Mouse (Mus musculus) embryonic facial prominence, embryonic 12.5 days (tissue): ENCODE measurements around the gene Zfhx3. TPM values are rescaled to one million over a fixed set of nuclear protein-coding genes. Genes with fewer than 3 reads are reported as not detected.

Experiments
- ATAC-seq: fragments of 200-750 bp; cut with Nextera tagmentation; 2 replicates; pipeline ENCODE4 v1.8.0; 2017; ENCODE audit not compliant: insufficient number of reproducible peaks, insufficient read depth, low FRiP score, low TSS enrichment
- H3K27ac ChIP-seq: fragments of 300-500 bp; sonication (generic); 2 replicates; pipeline ENCODE4 v1.5.1; 2016; ENCODE audit warnings: mild to moderate bottlenecking
- H3K27me3 ChIP-seq: fragments of 300-500 bp; sonication (generic); 2 replicates; pipeline ENCODE4 v1.6.1; 2016; ENCODE audit warnings: mild to moderate bottlenecking, moderate library complexity
- H3K36me3 ChIP-seq: fragments of 300-500 bp; sonication (generic); 2 replicates; pipeline ENCODE4 v1.6.1; 2016; ENCODE audit warnings: mild to moderate bottlenecking
- H3K4me1 ChIP-seq: fragments of 300-500 bp; sonication (generic); 2 replicates; pipeline ENCODE4 v1.6.1; 2016
- H3K4me2 ChIP-seq: fragments of 300-500 bp; sonication (generic); replicated peaks from 2 replicates; pipeline ENCODE4 v1.6.1; 2016; ENCODE audit warnings: mild to moderate bottlenecking, moderate library complexity
- H3K4me3 ChIP-seq: fragments of 300-500 bp; sonication (generic); 2 replicates; pipeline ENCODE4 v1.5.1; 2016; ENCODE audit warnings: mild to moderate bottlenecking
- H3K9ac ChIP-seq: fragments of 300-500 bp; sonication (generic); 2 replicates; pipeline ENCODE4 v1.6.1; 2016; ENCODE audit warnings: mild to moderate bottlenecking, moderate library complexity
- H3K9me3 ChIP-seq: fragments of 300-500 bp; sonication (generic); 2 replicates; pipeline ENCODE4 v1.6.1; 2016; ENCODE audit warnings: mild to moderate bottlenecking, moderate library complexity
- WGBS: fragments of 180-500 bp; shearing (Covaris S2); methylation state at CpG from one replicate; pipeline ENCODE4 v1.1.7; 2016; 5-methylcytosine and 5-hydroxymethylcytosine counted together
- polyA plus RNA-seq: library from polyadenylated mRNA; unstranded; fragments of >200 nt; fragmentation: Nextera tagmentation; extraction: Ambion mirVana; gene quantifications from 2 replicates; pipeline ENCODE4 v1.2.1, GENCODE M21; 2016

Zfhx3 gene
- polyA plus RNA-seq, 1 experiment from 2014 or later, result 43.1 TPM

DNA sequence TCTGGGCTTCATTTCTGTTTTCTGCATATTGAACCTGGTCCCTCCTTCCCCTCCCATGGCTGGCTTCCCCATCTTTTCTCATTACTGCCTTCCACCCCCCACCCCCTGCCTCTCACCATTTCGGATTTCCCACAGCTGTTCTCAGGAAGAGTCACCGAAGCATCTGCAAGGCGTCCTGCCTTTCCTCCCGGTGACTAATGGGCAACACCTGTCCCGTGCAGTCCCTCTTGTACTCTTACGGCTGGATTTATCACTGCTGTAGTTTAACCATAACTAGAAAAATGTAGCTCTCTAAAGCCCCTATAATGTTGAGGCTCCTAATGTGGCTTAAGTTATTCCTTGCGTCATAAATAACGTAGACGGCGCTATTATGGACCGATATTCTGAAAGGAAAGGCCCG lies 119.5 kb downstream of the Zfhx3 start:
- no peaks in the 10 kb centered on the region for H3K27me3 ChIP-seq
- 50% methylated on average over 12 of the region's 12 CpGs for WGBS
- no peak overlapping the region for H3K27ac ChIP-seq
- no peaks in the 10 kb centered on the region for H3K36me3 ChIP-seq
- H3K4me3 ChIP-seq, result no peak overlapping the region
- no peaks in the 10 kb centered on the region for H3K9me3 ChIP-seq
- no peak overlapping the region for H3K4me2 ChIP-seq
- ATAC-seq, result no peak
- H3K9ac ChIP-seq, result no peak overlapping the region
- peaks cover 4% of the 10 kb centered on the region; the same call in 1 of the 2 replicates for H3K4me1 ChIP-seq

DNA sequence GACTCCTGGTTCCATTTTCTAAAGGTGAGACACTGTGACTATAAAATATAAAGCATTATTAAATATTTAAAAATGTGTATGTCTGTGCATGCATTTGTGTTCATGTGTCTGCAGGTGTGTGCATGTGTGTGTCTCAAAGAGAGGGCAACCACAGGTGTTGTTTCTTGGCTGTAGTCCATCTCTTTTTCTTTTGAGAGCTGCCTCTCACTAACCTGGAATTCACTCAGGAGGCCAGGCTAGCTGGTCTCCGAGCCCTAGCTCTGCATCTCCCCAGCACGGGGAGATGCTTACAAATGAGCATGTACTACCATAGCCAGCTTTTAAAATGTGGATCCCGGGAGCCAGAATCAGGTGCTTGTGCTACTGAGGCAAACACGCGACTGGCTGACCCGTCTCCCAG lies 124.7 kb downstream of the Zfhx3 start:
- ATAC-seq, result no peak
- 80% methylated on average over 6 of the region's 6 CpGs for WGBS
- no peak overlapping the region for H3K9ac ChIP-seq

GRCm38 (mm10) chr8:108068195-108068594 lies 125.8 kb downstream of the Zfhx3 start:
- ATAC-seq, result peak; percentile 69; the same call in 1 of the 2 replicates
- Histone ChIP-seq H3K4me1 (peaks cover 25% of the 10 kb centered on the region), H3K27ac (0 out of 2 replicates have a peak overlapping the region, but pooled peaks have one; percentile 18), H3K9ac (no peak overlapping the region), H3K27me3 (no peaks in the 10 kb centered on the region), H3K4me3 (no peak overlapping the region), H3K4me2 (peak overlapping the region; percentile 32), H3K9me3 (no peaks in the 10 kb centered on the region), H3K36me3 (no peaks in the 10 kb centered on the region)
- WGBS, result 14% methylated on average over 8 of the region's 8 CpGs

More for the DNA sequence above, 124.7 kb downstream of the Zfhx3 start:
- Histone ChIP-seq H3K27me3 (no peaks in the 10 kb centered on the region), H3K9me3 (no peaks in the 10 kb centered on the region), H3K4me1 (peaks cover 25% of the 10 kb centered on the region), H3K27ac (0 out of 2 replicates have a peak overlapping the region, but pooled peaks have one; percentile 41), H3K36me3 (no peaks in the 10 kb centered on the region), H3K4me2 (no peak overlapping the region), H3K4me3 (no peak overlapping the region)

DNA sequence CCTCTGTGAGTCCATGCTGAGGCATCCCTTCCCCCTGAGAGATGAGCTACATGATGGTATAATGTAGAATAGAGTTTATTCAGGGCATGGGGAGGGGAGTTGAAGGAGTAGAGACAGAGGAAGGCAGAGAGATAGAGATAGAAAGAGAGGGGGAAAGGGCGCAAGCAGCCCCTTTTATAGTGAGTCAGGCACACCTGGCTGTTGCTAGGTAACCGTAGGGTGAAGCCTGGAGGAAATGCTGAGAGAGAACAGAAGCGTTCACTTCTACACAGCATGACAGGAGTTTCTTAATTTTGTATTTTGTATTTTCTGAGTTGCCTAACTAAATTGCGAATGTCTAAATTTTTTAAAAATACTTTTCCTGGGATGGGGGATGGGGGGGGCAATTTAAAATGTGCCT lies 128.0 kb downstream of the Zfhx3 start:
- WGBS, result 75% methylated on average over 4 of the region's 4 CpGs
- ATAC-seq, result no peak

GRCm38 (mm10) chr8:108072126-108072746 lies 129.8 kb downstream of the Zfhx3 start:
- ATAC-seq, result no peak
- no peaks in the 10 kb centered on the region for H3K36me3 ChIP-seq
- WGBS, result 53% methylated on average over 2 of the region's 2 CpGs
- H3K4me2 ChIP-seq, result no peak overlapping the region
- no peak overlapping the region for H3K9ac ChIP-seq
- H3K27me3 ChIP-seq, result no peaks in the 10 kb centered on the region
- H3K4me3 ChIP-seq, result no peak overlapping the region
- H3K27ac ChIP-seq, result peak overlapping the region; percentile 11; the same call in 1 of the 2 replicates
- peaks cover 23% of the 10 kb centered on the region for H3K4me1 ChIP-seq
- H3K9me3 ChIP-seq, result no peaks in the 10 kb centered on the region

More for the DNA sequence above, 128.0 kb downstream of the Zfhx3 start:
- no peaks in the 10 kb centered on the region for H3K27me3 ChIP-seq
- H3K4me2 ChIP-seq, result no peak overlapping the region
- H3K9ac ChIP-seq, result no peak overlapping the region
- H3K27ac ChIP-seq, result no peak overlapping the region
- no peak overlapping the region for H3K4me3 ChIP-seq
- peaks cover 25% of the 10 kb centered on the region for H3K4me1 ChIP-seq
- H3K9me3 ChIP-seq, result no peaks in the 10 kb centered on the region
- H3K36me3 ChIP-seq, result no peaks in the 10 kb centered on the region

DNA sequence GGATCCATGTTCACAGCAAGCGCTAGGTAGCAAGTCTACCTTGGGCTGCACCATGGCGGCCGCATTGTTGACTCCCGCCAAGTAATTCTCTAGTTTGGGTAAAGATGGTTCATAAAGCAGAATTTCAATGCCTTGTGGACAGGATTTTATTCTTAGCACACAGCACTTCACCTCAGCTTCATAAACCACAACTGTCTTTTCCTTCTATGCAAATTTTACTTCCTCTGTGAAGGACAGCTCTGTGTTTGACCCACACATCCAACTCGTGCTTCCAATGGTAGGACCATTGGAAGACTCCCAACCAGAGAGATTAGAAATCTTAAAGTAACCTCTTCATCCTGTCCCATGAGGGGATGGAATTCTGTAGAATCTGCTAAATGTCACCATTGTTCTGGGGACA lies 130.4 kb downstream of the Zfhx3 start:
- Histone ChIP-seq H3K27me3 (no peaks in the 10 kb centered on the region), H3K4me3 (no peak overlapping the region), H3K36me3 (no peaks in the 10 kb centered on the region), H3K4me1 (peaks cover 17% of the 10 kb centered on the region), H3K27ac (no peak overlapping the region), H3K9ac (no peak overlapping the region), H3K9me3 (no peaks in the 10 kb centered on the region), H3K4me2 (no peak overlapping the region)
- WGBS, result 92% methylated on average over 5 of the region's 5 CpGs
- ATAC-seq, result no peak

DNA sequence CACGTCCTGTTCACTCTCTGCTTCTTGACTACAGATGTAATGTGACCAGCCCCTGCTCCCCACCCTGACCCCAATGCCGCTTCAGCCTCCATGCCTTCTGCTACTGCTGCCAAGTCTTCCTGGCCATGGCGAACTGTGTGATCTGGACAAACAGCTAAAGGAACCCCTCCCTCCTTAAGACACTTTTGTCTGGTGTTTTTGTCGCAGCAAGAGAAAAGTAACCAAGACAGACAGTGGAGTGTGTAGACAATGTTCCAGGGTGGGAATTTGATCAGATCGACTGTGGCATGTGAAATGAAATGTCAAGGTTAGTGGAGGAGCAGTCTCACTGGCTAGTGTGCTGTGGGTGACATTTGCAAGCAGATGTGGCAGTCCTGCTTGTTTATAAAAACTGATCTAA lies 132.7 kb downstream of the Zfhx3 start:
- Histone ChIP-seq H3K27me3 (no peaks in the 10 kb centered on the region), H3K9me3 (no peaks in the 10 kb centered on the region), H3K4me3 (no peak overlapping the region), H3K27ac (no peak overlapping the region), H3K4me2 (no peak overlapping the region), H3K36me3 (no peaks in the 10 kb centered on the region), H3K4me1 (peaks cover 10% of the 10 kb centered on the region; the same call in 1 of the 2 replicates), H3K9ac (no peak overlapping the region)
- 62% methylated on average over 5 of the region's 5 CpGs for WGBS
- no peak for ATAC-seq

DNA sequence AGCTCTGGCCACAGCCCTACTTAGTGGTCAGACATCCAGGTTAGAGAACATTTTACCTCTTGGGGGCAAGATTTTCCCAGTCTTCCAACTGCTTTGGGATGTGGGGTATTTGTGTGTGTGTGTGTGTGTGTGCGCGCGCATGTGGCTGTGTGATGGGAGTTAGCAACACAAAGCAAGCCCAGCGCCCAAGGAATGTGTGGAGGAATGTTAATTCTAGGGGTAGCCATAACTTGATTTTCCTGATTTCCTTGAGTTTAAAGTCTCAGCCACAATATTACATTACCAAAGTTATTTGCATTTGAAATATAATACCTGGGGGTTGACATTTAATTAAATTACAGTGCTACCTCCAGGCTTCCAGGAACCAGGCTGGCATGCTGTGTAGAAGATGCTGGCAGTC lies 136.3 kb downstream of the Zfhx3 start:
- WGBS, result 64% methylated on average over 4 of the region's 4 CpGs
- H3K9me3 ChIP-seq, result no peaks in the 10 kb centered on the region
- no peak for ATAC-seq
- H3K4me3 ChIP-seq, result no peak overlapping the region
- H3K9ac ChIP-seq, result no peak overlapping the region
- no peak overlapping the region for H3K27ac ChIP-seq
- H3K4me1 ChIP-seq, result peaks cover 8% of the 10 kb centered on the region; the same call in 1 of the 2 replicates
- H3K4me2 ChIP-seq, result no peak overlapping the region
- H3K27me3 ChIP-seq, result no peaks in the 10 kb centered on the region
- no peaks in the 10 kb centered on the region for H3K36me3 ChIP-seq

GRCm38 (mm10) chr8:108086913-108087312 lies 144.5 kb downstream of the Zfhx3 start:
- 65% methylated on average over 4 of the region's 4 CpGs for WGBS
- Histone ChIP-seq H3K36me3 (no peaks in the 10 kb centered on the region), H3K4me1 (no peaks in the 10 kb centered on the region), H3K27me3 (no peaks in the 10 kb centered on the region), H3K27ac (no peak overlapping the region), H3K9me3 (no peaks in the 10 kb centered on the region), H3K9ac (no peak overlapping the region), H3K4me2 (no peak overlapping the region), H3K4me3 (no peak overlapping the region)
- ATAC-seq, result no peak

- no peak overlapping the region for H3K27ac ChIP-seq
- no peak overlapping the region for H3K9ac ChIP-seq
- no peak for ATAC-seq
- no peaks in the 10 kb centered on the region for H3K4me1 ChIP-seq
- no peak overlapping the region for H3K4me2 ChIP-seq
- no peak overlapping the region for H3K4me3 ChIP-seq
- WGBS, result 69% methylated on average over 5 of the region's 5 CpGs
- H3K9me3 ChIP-seq, result no peaks in the 10 kb centered on the region
- H3K36me3 ChIP-seq, result no peaks in the 10 kb centered on the region
- no peaks in the 10 kb centered on the region for H3K27me3 ChIP-seq
These were observed 147.2 kb downstream of the Zfhx3 start for GRCm38 (mm10) chr8:108089632-108090031.

- Histone ChIP-seq H3K36me3 (no peaks in the 10 kb centered on the region), H3K9ac (no peak overlapping the region), H3K4me3 (no peak overlapping the region), H3K27me3 (no peaks in the 10 kb centered on the region), H3K4me2 (no peak overlapping the region), H3K4me1 (0 out of 2 replicates have a peak, but pooled peaks cover 3% of the 10 kb centered on the region), H3K9me3 (no peaks in the 10 kb centered on the region), H3K27ac (no peak overlapping the region)
- 81% methylated on average over 13 of the region's 13 CpGs for WGBS
- ATAC-seq, result no peak
These were observed 156.2 kb downstream of the Zfhx3 start for GRCm38 (mm10) chr8:108098598-108098997.

DNA sequence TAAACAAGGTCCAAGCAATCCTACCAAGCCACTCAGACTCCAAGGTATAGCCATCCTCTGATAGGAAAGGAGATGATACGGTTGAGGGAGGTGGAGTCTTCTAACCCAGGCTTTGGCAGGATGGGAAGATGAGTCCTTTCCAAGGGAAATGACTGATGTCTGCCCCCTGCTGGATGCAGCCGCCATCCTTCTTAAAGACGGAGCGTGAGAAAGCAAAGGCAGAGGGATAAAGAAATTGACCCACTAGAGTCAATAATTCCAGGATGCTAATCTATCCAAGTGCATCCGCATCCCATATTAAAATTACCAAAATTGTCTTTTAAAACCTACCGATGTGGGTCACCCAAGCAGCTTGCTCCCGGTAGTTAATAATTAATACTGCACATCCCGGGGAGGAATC lies 158.7 kb downstream of the Zfhx3 start:
- Histone ChIP-seq H3K27ac (0 out of 2 replicates have a peak overlapping the region, but pooled peaks have one; percentile 23), H3K9me3 (no peaks in the 10 kb centered on the region), H3K9ac (no peak overlapping the region), H3K36me3 (no peaks in the 10 kb centered on the region), H3K4me3 (no peak overlapping the region), H3K4me1 (peaks cover 12% of the 10 kb centered on the region), H3K4me2 (no peak overlapping the region), H3K27me3 (no peaks in the 10 kb centered on the region)
- ATAC-seq, result no peak
- 72% methylated on average over 8 of the region's 8 CpGs for WGBS
